Mouse (Mus musculus) hindbrain, embryonic 11.5 days (tissue): Measurements from ENCODE around the gene Pdzrn3. TPM values are rescaled to one million over a fixed set of nuclear protein-coding genes. Genes with fewer than 3 reads are reported as not detected.

Experiments used
- ATAC-seq: fragments of 200-750 bp; cut with Nextera tagmentation; 2 replicates; pipeline ENCODE4 v1.8.0; 2017; ENCODE audit warnings: mild to moderate bottlenecking, moderate TSS enrichment, moderate library complexity; ENCODE audit not compliant: low FRiP score
- DNase-seq: peaks from one replicate; pipeline ENCODE4 v3.0.0-alpha.2; 2015; ENCODE audit warnings: low spot score
- H3K27ac ChIP-seq: fragments of 300-500 bp; sonication (generic); 2 replicates; pipeline ENCODE4 v1.5.1; 2014; ENCODE audit warnings: mild to moderate bottlenecking, low read depth, low read length
- H3K27me3 ChIP-seq: fragments of 300-500 bp; sonication (generic); 2 replicates; pipeline ENCODE4 v1.6.1; 2014; ENCODE audit warnings: mild to moderate bottlenecking, low read length, moderate library complexity, mixed read lengths; ENCODE audit not compliant: control insufficient read depth, insufficient read depth
- H3K36me3 ChIP-seq: fragments of 300-500 bp; sonication (generic); 2 replicates; pipeline ENCODE4 v1.6.1; 2014; ENCODE audit warnings: mild to moderate bottlenecking, low read length, moderate library complexity, mixed read lengths; ENCODE audit not compliant: control insufficient read depth, insufficient read depth
- H3K4me1 ChIP-seq: fragments of 300-500 bp; sonication (generic); replicated peaks from 2 replicates; pipeline ENCODE4 v1.6.1; 2014; ENCODE audit warnings: low read length, mixed read lengths; ENCODE audit not compliant: control insufficient read depth, insufficient read depth
- H3K4me2 ChIP-seq: fragments of 300-500 bp; sonication (generic); replicated peaks from 2 replicates; pipeline ENCODE4 v1.6.1; 2014; ENCODE audit warnings: mild to moderate bottlenecking, low read depth, low read length
- H3K4me3 ChIP-seq: fragments of 300-500 bp; sonication (generic); 2 replicates; pipeline ENCODE4 v1.5.1; 2014; ENCODE audit warnings: low read depth, low read length
- H3K9ac ChIP-seq: fragments of 300-500 bp; sonication (generic); 2 replicates; pipeline ENCODE4 v1.6.1; 2014; ENCODE audit warnings: low read depth, low read length
- H3K9me3 ChIP-seq: fragments of 300-500 bp; sonication (generic); 2 replicates; pipeline ENCODE4 v1.6.1; 2016; ENCODE audit warnings: low read length; ENCODE audit not compliant: control insufficient read depth
- WGBS: fragments of 180-500 bp; shearing (Covaris S2); extraction: QIAGEN DNeasy Blood & Tissue Kit; methylation state at CpG from one replicate; pipeline ENCODE4 v1.1.7; 2014; 5-methylcytosine and 5-hydroxymethylcytosine counted together
- polyA plus RNA-seq: library from polyadenylated mRNA; unstranded; fragments of >200 nt; fragmentation: Nextera tagmentation; extraction: Ambion mirVana; gene quantifications from 2 replicates; pipeline ENCODE4 v1.2.1, GENCODE M21; 2014

Gene Pdzrn3
- polyA plus RNA-seq, 1 experiment from 2014 or later: 20.5 TPM

DNA sequence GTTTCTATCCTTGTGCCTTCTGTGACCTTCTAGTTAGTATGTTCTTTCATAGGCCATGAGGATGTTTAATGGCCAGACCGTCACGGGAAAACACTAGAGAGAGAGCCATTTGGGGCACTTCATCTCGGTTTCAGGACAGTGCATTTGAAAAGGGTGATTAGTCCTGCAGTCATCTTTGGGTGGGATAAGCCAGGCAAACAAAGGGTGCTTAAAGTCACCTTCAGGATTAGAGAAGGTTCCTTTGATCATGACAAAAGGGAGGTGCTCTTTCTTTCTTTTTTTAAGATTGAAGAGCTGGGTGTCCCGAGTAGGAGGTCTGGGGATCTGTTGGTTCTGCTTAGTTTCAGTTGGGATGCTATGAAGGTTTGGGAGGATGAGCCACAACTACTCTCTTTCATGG lies 105.4 kb downstream of the Pdzrn3 start:
- H3K4me3 ChIP-seq: no peak overlapping the region
- H3K9me3 ChIP-seq: no peaks in the 10 kb centered on the region
- no peak overlapping the region for H3K9ac ChIP-seq
- no peaks in the 10 kb centered on the region; the same call in 1 of the 2 replicates for H3K27me3 ChIP-seq
- H3K36me3 ChIP-seq: no peaks in the 10 kb centered on the region
- H3K4me1 ChIP-seq: peaks cover 6% of the 10 kb centered on the region; the same call in 1 of the 2 replicates
- DNase-seq (no peak), ATAC-seq (no peak)
- WGBS: 18% methylated on average over 4 of the region's 4 CpGs
- H3K27ac ChIP-seq: no peak overlapping the region
- no peak overlapping the region for H3K4me2 ChIP-seq

DNA sequence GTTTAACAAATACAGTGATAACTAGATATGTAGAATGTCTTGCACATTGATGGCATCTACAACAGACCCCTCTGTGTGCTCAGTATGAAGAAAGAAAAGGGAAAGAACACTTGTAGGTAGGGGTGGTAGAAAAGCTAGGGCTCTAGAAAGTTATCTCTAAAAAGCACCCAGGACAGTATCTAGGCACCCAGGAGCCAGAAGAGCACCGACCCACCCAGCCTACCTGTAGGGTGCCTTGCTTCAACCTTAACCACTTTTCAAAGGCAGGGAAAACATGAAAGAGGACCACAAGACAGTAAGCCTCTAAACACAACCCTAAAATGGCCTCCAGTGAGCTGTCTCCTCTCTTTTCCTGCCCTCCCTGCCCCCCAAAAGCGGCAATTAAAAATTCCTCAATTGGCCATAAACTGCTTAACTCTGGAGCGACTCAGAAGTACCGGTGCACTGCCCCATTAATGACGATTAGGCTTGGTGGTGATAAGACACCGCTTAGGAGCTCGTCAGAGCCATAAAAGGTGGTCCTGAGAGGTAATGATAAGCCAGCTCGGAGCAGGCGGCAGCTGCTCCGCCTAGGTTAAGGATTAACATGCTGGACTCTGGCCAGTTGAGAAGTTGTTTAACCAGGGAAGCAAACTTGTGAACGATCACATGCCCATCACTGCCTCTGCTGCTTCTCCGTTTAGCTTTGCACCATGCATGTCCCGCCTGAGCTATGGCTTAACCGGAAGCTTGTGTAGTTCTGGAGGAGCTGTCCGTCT lies 106.1 kb downstream of the Pdzrn3 start:
- no peak overlapping the region for H3K4me2 ChIP-seq
- H3K27me3 ChIP-seq: no peaks in the 10 kb centered on the region; the same call in 1 of the 2 replicates
- peaks cover 6% of the 10 kb centered on the region; the same call in 1 of the 2 replicates for H3K4me1 ChIP-seq
- no peak overlapping the region; the same call in 1 of the 2 replicates for H3K27ac ChIP-seq
- ATAC-seq (no peak), DNase-seq (no peak)
- no peak overlapping the region for H3K4me3 ChIP-seq
- no peak overlapping the region for H3K9ac ChIP-seq
- no peaks in the 10 kb centered on the region for H3K9me3 ChIP-seq
- 46% methylated on average over 15 of the region's 15 CpGs for WGBS
- H3K36me3 ChIP-seq: no peaks in the 10 kb centered on the region

DNA sequence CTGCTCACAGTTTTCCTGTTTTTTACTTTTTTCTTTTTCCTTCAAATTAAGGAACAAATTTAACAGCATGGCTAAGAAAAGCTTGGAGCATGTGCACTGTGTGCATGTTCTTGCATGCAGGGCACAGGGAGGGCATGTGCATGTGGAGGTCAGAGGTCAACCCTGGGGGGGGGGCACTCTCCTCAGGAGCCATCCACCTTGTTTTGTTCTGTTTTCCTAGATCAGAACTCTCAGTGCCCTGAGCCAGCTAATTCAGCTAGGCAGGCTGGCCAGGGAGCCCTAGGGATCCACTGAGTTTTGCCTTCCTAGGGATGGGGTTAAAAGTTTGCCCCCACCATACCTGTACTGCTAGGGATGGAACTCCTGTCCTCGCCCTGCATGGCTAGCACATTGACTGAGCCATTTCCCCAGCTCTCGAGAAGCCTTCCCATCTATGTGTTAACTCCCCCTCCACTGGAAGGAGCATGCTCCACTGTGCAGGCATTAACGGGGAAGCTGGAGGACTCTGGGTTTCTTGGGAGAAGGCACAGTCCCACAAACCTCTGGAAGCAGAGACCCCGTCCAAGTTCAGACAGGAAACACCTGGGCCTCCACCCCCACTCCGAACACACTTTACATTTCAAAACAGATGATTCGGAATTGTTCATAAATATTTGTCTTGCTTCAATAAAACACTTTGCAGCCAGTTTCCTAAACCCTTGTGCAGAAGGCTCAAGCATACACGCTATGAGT lies 107.4 kb downstream of the Pdzrn3 start:
- Histone ChIP-seq H3K4me3 (no peak overlapping the region), H3K4me1 (peaks cover 6% of the 10 kb centered on the region; the same call in 1 of the 2 replicates), H3K9me3 (no peaks in the 10 kb centered on the region), H3K27ac (no peak overlapping the region), H3K4me2 (no peak overlapping the region), H3K27me3 (no peaks in the 10 kb centered on the region; the same call in 1 of the 2 replicates), H3K9ac (no peak overlapping the region), H3K36me3 (no peaks in the 10 kb centered on the region)
- ATAC-seq (peak; percentile 36; the same call in 1 of the 2 replicates), DNase-seq (no peak)
- WGBS: 53% methylated on average over 7 of the region's 7 CpGs

DNA sequence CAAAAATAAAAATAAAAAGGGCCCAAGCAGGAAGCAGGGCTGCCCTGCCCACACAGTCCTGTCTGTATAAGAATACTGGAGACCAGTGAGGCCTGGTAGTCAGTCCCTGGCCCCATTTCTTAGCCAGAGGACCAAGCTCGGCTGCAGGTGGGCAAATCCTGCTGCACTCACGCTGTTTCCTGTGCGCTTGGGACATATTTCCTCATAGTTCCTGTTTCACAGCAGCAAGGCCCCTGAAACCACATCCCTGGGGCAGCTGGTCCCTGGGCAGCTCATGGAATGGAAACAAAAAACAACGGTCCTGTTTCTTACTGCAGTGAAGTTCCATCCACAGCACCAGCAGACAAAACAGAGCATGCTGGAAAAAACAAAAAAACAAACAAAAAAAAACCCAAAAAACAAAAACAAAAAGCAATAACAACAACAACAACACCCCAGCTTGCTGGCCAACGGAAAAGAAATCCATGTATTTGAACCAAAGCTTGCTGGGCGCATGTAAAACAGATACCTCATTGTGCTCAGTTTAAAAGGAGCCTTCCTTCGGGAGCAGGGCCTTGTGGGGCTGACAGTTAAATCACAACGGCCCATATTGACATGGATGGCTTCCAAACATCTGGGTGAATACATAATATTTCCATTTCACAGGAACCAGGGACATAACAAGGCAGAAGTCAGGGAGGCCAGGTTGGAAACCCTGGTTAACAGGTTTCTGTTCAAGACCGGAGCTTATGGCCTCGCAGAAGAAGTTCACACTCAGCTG lies 108.2 kb downstream of the Pdzrn3 start:
- no peak overlapping the region for H3K27ac ChIP-seq
- H3K27me3 ChIP-seq: no peaks in the 10 kb centered on the region; the same call in 1 of the 2 replicates

DNA sequence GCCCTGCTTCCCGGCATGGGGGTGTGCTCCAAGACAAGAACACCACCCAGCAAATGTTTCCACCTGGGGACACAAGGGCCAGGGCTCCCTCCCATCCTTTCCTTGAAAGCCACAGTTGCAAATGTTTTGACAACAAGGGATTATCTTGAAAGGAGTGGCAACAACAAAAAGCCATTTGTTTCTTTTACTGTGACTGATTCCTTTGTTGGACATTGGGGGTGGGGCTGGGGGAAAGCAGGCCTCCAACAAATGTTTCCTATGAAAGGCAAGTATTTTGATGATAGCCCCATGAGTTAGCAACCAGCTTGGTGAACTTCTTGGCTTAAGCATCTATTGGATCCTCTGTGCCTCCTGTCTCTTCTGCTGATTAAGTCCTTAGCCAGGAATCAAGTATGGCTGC lies 109.4 kb downstream of the Pdzrn3 start:
- WGBS: 3% methylated on average over 1 of the region's 1 CpGs
- H3K27me3 ChIP-seq: no peaks in the 10 kb centered on the region; the same call in 1 of the 2 replicates

More for the DNA sequence above, 108.2 kb downstream of the Pdzrn3 start:
- Histone ChIP-seq H3K4me1 (peaks cover 7% of the 10 kb centered on the region; the same call in 1 of the 2 replicates), H3K4me2 (no peak overlapping the region), H3K9me3 (no peaks in the 10 kb centered on the region), H3K36me3 (no peaks in the 10 kb centered on the region), H3K9ac (no peak overlapping the region), H3K4me3 (no peak overlapping the region)
- ATAC-seq (no peak), DNase-seq (no peak)
- 43% methylated on average over 10 of the region's 10 CpGs for WGBS

DNA sequence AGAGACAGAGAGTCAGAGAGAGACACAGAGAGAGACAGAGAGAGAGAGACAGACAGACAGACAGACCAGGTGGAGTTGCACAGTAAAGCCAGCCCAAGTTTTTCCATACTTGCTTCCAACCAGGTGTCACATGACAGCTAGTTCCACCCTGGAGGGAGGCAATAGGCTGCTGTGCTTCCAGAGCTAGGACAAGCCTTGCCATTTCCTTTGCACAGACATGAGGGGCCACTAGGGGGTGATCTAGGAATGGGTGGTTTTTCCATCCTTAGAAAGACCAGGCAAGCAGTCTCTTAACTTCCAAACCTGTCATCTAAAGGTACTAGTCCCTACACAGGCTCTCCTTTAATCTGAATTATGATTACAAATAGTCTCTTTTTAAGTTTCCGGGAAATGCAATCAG lies 110.9 kb downstream of the Pdzrn3 start:
- ATAC-seq (peak; percentile 23; the same call in 1 of the 2 replicates), DNase-seq (peak; percentile 79)
- Histone ChIP-seq H3K4me1 (peaks cover 15% of the 10 kb centered on the region; the same call in 1 of the 2 replicates), H3K27me3 (no peaks in the 10 kb centered on the region; the same call in 1 of the 2 replicates), H3K9me3 (no peaks in the 10 kb centered on the region), H3K4me2 (no peak overlapping the region), H3K36me3 (no peaks in the 10 kb centered on the region), H3K4me3 (no peak overlapping the region), H3K9ac (no peak overlapping the region), H3K27ac (no peak overlapping the region)
- WGBS: 42% methylated on average over 1 of the region's 1 CpGs

More for the DNA sequence above, 109.4 kb downstream of the Pdzrn3 start:
- Histone ChIP-seq H3K9me3 (no peaks in the 10 kb centered on the region), H3K27ac (no peak overlapping the region), H3K4me2 (no peak overlapping the region), H3K36me3 (no peaks in the 10 kb centered on the region), H3K4me1 (peaks cover 15% of the 10 kb centered on the region; the same call in 1 of the 2 replicates), H3K4me3 (no peak overlapping the region), H3K9ac (no peak overlapping the region)
- no peak for ATAC-seq
- peak; percentile 22 for DNase-seq

DNA sequence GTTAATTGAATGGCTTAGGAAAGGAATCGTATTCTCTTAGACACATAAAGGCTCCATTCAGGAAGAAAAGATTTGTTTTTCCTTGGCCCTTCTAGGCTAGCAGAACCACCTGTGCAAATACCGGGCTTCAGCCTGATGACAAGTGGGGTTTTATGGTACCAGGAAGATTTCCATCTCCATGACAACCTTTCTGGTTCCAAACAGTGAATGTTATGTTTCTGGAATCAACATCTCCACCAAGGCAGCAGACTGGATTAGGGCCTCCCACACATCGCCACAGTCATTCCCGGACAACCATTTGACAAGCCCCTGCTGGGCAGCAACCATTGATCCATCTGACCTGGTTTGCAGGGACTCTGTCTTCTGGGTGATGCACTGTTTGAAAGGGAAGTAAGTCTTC lies 114.2 kb downstream of the Pdzrn3 start:
- peaks cover 13% of the 10 kb centered on the region; the same call in 1 of the 2 replicates for H3K4me1 ChIP-seq
- 10% methylated on average over 4 of the region's 4 CpGs for WGBS

DNA sequence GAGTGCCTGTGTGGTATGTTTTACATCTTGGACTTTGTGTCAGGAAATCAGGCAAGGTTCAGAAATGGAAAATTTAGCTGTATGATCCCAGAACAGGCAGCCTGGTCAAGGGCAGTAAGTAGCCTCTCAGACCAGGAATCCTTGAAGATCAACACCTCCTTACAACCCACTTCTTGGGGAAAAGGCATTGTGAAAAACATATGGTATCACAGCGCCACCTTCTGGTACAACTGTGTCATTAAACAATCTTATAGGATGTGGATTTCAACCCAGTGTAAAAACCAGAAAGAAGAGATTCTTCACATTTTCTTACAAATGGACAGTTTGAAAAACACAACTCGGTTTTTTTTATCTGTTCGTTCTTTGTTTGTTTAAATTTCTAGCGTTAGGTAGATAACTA lies 116.2 kb downstream of the Pdzrn3 start:
- no peaks in the 10 kb centered on the region for H3K27me3 ChIP-seq
- H3K4me2 ChIP-seq: no peak overlapping the region
- no peak overlapping the region for H3K4me3 ChIP-seq
- no peaks in the 10 kb centered on the region for H3K9me3 ChIP-seq
- ATAC-seq (no peak), DNase-seq (peak; percentile 79)
- H3K36me3 ChIP-seq: no peaks in the 10 kb centered on the region
- H3K27ac ChIP-seq: no peak overlapping the region
- 6% methylated on average over 4 of the region's 4 CpGs for WGBS
- peaks cover 9% of the 10 kb centered on the region; the same call in 1 of the 2 replicates for H3K4me1 ChIP-seq
- H3K9ac ChIP-seq: no peak overlapping the region

More for the DNA sequence above, 114.2 kb downstream of the Pdzrn3 start:
- peak; percentile 34 for DNase-seq
- Histone ChIP-seq H3K9ac (no peak overlapping the region), H3K27me3 (no peaks in the 10 kb centered on the region), H3K4me3 (no peak overlapping the region), H3K4me2 (no peak overlapping the region), H3K27ac (no peak overlapping the region), H3K36me3 (no peaks in the 10 kb centered on the region), H3K9me3 (no peaks in the 10 kb centered on the region)
- ATAC-seq: peak; percentile 36
